Mouse (Mus musculus) intestine, embryonic 14.5 days (tissue): ENCODE results near the gene Tmem50b. TPM values are rescaled to one million over a fixed set of nuclear protein-coding genes. Genes with fewer than 3 reads are reported as not detected.

Source experiments
- ATAC-seq: fragments of 200-750 bp; cut with Nextera tagmentation; replicated peaks from 2 replicates; pipeline ENCODE4 v1.8.0; 2017; ENCODE audit warnings: low read depth, moderate number of reproducible peaks, moderate TSS enrichment, moderate library complexity; ENCODE audit not compliant: low FRiP score, low TSS enrichment
- DNase-seq: peaks from one replicate; pipeline ENCODE4 v3.0.0-alpha.2; 2018; ENCODE audit warnings: low spot score
- H3K27ac ChIP-seq: fragments of 300-500 bp; sonication (generic); 2 replicates; pipeline ENCODE4 v1.5.1; 2014; ENCODE audit warnings: low read depth, mild to moderate bottlenecking, control low read depth
- H3K27me3 ChIP-seq: fragments of 300-500 bp; sonication (generic); replicated peaks from 2 replicates; pipeline ENCODE4 v1.6.1; 2014; ENCODE audit warnings: low read length, control low read depth; ENCODE audit not compliant: control insufficient read depth, insufficient read depth
- H3K36me3 ChIP-seq: fragments of 300-500 bp; sonication (generic); 2 replicates; pipeline ENCODE4 v1.6.1; 2014; ENCODE audit warnings: low read length, control low read depth; ENCODE audit not compliant: control insufficient read depth, insufficient read depth
- H3K4me1 ChIP-seq: fragments of 300-500 bp; sonication (generic); replicated peaks from 2 replicates; pipeline ENCODE4 v1.6.1; 2014; ENCODE audit warnings: low read length, control low read depth, mixed read lengths; ENCODE audit not compliant: control insufficient read depth, insufficient read depth
- H3K4me2 ChIP-seq: fragments of 300-500 bp; sonication (generic); 2 replicates; pipeline ENCODE4 v1.6.1; 2014; ENCODE audit warnings: low read length
- H3K4me3 ChIP-seq: fragments of 300-500 bp; sonication (generic); 2 replicates; pipeline ENCODE4 v1.5.1; 2014; ENCODE audit warnings: low read depth, low read length, control low read depth, mixed read lengths
- H3K9ac ChIP-seq: fragments of 300-500 bp; sonication (generic); 2 replicates; pipeline ENCODE4 v1.6.1; 2014; ENCODE audit warnings: mild to moderate bottlenecking, low read length
- H3K9me3 ChIP-seq: fragments of 300-500 bp; sonication (generic); 2 replicates; pipeline ENCODE4 v1.6.1; 2016; ENCODE audit warnings: low read length, control low read depth; ENCODE audit not compliant: control insufficient read depth
- WGBS: fragments of 180-500 bp; shearing (Covaris S2); extraction: QIAGEN DNeasy Blood & Tissue Kit; methylation state at CpG from one replicate; pipeline ENCODE4 v1.1.7; 2014; 5-methylcytosine and 5-hydroxymethylcytosine counted together
- polyA plus RNA-seq: library from polyadenylated mRNA; unstranded; fragments of >200 nt; fragmentation: Nextera tagmentation; extraction: Ambion mirVana; gene quantifications from 2 replicates; pipeline ENCODE4 v1.2.1, GENCODE M21; 2014

Gene Tmem50b
- polyA plus RNA-seq, 1 experiment from 2014 or later = 31.1 TPM

DNA sequence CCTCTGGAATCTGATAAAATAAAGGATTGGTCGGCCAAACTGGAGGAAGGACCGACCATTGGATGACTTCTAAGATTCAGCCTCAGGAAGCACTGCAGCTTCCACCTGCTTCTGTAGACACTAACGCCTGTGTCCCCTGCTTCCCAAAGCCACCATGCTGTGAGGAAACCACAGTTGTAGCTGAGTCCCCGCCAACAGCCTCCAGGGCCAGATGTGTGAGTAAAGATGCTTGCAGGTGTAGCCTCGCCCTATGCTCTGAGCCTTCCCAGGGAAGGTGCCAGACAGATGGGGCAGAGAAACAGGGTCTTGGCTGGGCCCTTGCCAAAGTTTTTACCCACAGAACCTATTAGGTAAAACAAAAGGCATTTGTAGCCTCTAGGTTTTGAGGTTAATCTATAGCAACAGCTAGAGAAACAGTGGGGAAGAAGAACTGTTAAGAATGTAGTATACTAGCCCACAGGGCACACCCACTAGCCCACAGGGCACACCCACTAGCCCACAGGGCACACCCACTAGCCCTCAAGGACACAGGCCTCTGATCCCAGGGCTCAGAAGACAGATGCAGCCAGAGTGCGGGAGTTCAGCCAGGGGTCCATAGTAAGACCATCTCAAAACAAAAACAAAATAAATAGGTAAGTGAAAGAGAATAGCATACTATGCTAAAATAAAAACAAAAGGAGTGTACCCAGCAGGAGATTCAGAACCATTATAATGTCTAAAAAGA, 9.7 kb downstream of the Tmem50b start:
- no peak overlapping the region for H3K4me3 ChIP-seq
- WGBS = 75% methylated on average over 6 of the region's 6 CpGs
- no peak for DNase-seq
- no peaks in the 10 kb centered on the region for H3K9me3 ChIP-seq
- no peak overlapping the region for H3K9ac ChIP-seq
- H3K4me2 ChIP-seq = no peak overlapping the region
- H3K4me1 ChIP-seq = peaks cover 9% of the 10 kb centered on the region; the same call in 1 of the 2 replicates
- H3K36me3 ChIP-seq = peaks cover 7% of the 10 kb centered on the region; the same call in 1 of the 2 replicates
- H3K27ac ChIP-seq = no peak overlapping the region
- no peaks in the 10 kb centered on the region for H3K27me3 ChIP-seq
- no peak for ATAC-seq

DNA sequence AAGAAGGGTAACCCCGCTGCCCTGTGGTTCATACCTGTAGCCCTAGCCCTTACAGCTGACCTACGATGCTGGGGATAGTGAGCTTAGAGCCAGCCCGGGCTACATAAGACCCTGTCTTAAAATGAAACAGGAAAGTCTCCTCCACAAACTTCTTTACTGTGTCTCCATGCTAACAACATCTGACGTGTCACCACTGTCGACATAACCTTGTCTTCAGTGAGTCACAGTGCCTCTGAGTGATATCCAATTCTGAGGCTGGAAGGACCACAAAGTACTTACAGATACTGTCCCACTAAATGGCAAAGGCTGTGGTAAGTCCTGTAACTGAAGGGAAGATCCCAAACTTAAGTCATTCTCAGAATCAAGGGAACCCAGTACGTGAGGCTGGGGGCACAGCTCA, 11.4 kb downstream of the Tmem50b start:
- no peaks in the 10 kb centered on the region for H3K4me1 ChIP-seq
- H3K27ac ChIP-seq = no peak overlapping the region
- no peaks in the 10 kb centered on the region for H3K27me3 ChIP-seq
- no peak for ATAC-seq
- DNase-seq = no peak
- H3K9ac ChIP-seq = no peak overlapping the region
- H3K9me3 ChIP-seq = no peaks in the 10 kb centered on the region
- 89% methylated on average over 6 of the region's 6 CpGs for WGBS
- H3K4me3 ChIP-seq = no peak overlapping the region
- H3K4me2 ChIP-seq = no peak overlapping the region
- peaks cover 10% of the 10 kb centered on the region for H3K36me3 ChIP-seq

DNA sequence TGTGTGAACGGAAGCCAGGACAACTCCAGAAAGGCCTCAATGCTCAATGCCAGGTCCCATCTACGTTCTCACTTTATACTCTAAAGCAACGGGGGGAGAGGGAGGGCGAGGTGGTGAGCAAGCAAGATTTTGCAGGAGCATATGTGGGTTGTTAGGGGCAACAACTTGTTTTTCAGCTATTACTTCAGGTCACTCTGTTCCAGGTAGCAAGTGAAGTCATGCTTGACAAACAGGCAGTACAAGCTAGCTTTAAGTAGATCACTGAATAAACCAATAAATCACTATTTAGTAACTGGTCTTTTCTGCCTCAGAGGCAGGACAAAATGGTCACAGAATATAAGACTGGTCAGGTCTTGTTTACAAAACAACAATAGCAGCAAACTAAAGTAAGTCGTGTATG, 12.0 kb downstream of the Tmem50b start:
- Histone ChIP-seq H3K4me1 (no peaks in the 10 kb centered on the region), H3K9ac (no peak overlapping the region), H3K4me3 (no peak overlapping the region), H3K27ac (no peak overlapping the region), H3K4me2 (no peak overlapping the region), H3K36me3 (peaks cover 12% of the 10 kb centered on the region), H3K9me3 (no peaks in the 10 kb centered on the region), H3K27me3 (no peaks in the 10 kb centered on the region)
- ATAC-seq (no peak), DNase-seq (no peak)
- 86% methylated on average over 5 of the region's 5 CpGs for WGBS

DNA sequence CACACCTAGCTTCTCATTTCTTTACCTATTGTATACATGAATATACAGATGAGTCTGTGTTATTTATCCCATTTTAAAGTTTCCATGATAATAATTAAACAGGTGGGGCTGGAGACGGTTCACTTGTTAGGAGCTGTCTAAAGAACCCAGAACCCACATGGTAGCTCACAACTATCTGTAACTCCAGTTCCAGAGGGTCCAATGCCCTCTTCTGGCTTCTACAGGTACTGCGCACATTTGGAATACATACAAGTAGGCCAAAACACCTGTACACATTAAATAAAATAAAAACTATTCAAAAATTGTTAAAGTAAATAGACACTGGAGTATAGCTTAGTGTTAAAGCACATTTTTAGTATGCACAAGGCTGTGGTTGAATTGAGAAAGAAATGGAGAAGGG, 15.3 kb downstream of the Tmem50b start:
- Histone ChIP-seq H3K9me3 (no peaks in the 10 kb centered on the region), H3K9ac (no peak overlapping the region), H3K4me3 (no peak overlapping the region), H3K4me2 (no peak overlapping the region), H3K4me1 (no peaks in the 10 kb centered on the region), H3K36me3 (peaks cover 14% of the 10 kb centered on the region), H3K27ac (no peak overlapping the region), H3K27me3 (no peaks in the 10 kb centered on the region)
- no peak for DNase-seq
- WGBS = 71% methylated on average over 2 of the region's 2 CpGs
- no peak for ATAC-seq

DNA sequence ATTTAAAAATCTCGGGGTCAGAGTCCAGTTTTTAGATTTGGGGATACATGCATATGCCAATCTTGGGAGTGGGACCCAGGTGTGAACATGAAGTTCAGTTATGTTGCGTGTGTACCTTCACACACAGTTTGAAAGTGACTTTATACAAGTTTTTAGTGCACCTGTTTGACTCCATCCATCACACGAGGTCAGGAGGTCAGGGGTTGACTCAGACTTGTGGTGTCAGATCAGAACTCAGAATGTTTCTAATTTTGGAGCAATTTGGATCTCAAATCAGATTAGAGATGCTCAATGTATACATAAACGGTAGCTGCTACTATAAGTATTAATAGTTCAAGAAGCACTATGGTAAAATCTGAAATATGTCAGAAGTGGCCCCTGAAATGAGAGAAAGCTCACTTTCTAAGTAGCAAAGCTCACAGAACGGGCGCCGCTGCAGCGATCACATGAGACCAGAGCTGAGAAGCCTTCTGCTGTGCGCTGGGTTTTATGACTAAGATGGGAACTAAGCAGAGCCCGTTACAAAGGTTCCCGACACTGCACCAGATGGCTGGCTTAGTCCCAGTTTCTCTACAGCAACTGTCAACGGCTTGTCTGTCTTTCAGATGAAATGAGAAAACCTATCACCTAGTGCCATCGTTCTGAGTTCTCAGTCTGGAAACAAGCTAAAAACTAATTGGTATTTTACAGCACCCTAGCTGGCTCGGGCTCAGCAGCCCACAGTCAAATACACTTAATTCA, 18.4 kb downstream of the Tmem50b start:
- no peak overlapping the region for H3K27ac ChIP-seq
- WGBS = 77% methylated on average over 14 of the region's 14 CpGs
- H3K4me1 ChIP-seq = no peaks in the 10 kb centered on the region
- H3K4me3 ChIP-seq = no peak overlapping the region
- no peak overlapping the region for H3K9ac ChIP-seq
- H3K27me3 ChIP-seq = no peaks in the 10 kb centered on the region
- H3K36me3 ChIP-seq = peaks cover 8% of the 10 kb centered on the region
- H3K4me2 ChIP-seq = no peak overlapping the region
- DNase-seq (no peak), ATAC-seq (no peak)
- H3K9me3 ChIP-seq = no peaks in the 10 kb centered on the region

DNA sequence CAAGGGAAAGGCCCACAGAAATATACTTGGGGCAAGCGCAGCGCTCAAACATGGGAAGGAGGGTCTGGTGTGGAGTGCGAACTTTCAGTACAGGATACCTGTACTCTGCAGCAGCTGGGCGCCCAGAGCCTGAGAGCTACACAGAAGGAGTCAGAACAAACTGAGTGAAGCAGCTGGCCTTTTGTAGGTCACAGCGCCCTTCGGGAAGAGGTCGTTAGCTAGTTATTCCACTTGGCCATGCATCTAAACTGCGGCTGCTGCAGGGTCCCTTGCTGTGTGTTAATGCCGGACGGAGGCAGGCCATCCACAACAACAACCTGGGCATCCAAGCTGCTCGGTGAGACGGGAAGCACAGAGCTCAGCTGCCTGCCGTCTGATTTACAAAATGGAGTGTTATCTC, 22.4 kb downstream of the Tmem50b start:
- Histone ChIP-seq H3K27me3 (no peaks in the 10 kb centered on the region), H3K9ac (no peak overlapping the region), H3K4me1 (no peaks in the 10 kb centered on the region), H3K36me3 (peaks cover 3% of the 10 kb centered on the region; the same call in 1 of the 2 replicates), H3K4me3 (no peak overlapping the region), H3K27ac (no peak overlapping the region), H3K9me3 (no peaks in the 10 kb centered on the region), H3K4me2 (no peak overlapping the region)
- ATAC-seq = no peak
- DNase-seq = no peak
- WGBS = 69% methylated on average over 13 of the region's 13 CpGs

DNA sequence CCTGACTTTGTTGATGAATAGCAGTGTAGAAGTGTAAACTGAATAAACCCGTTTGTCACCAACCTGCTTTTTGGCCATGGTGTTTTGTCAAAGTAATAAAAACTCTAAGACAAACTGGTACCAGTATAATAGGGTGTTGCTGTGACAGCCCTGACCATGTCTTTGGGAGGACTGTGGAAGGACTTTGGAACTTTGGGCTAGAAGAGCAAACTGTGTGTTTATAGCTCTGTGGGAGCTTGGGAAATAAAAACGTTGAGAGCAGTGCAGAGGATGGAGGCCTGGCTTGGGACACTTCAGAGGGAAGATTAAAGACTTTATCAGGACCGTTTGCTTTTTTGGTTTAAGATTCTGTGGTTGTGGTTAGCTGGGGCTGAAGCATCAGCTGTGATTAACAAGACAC, 26.5 kb downstream of the Tmem50b start:
- no peak for ATAC-seq
- DNase-seq = no peak

DNA sequence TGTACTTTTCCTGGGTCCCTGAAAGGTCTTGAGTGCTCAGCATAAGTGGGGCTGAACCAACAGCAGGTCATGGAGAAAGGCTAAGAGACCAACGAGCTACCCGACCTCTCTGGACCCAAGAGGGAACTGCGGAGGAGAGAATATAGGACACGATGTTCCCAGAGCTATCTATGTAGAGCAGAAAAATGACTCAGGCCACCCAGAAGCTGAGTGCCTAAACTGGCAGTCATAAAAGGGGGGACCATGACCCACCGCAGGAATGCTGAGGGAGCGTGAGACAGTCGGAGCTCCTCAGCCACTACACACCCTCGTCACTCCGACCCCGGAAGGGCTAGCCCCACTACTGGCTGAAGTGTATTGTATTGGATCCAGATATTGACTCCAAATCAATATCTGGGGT, 28.6 kb downstream of the Tmem50b start:
- H3K27me3 ChIP-seq = no peaks in the 10 kb centered on the region
- 79% methylated on average over 10 of the region's 10 CpGs for WGBS
- H3K4me1 ChIP-seq = 0 out of 2 replicates have a peak, but pooled peaks cover 4% of the 10 kb centered on the region
- no peak overlapping the region for H3K27ac ChIP-seq
- peaks cover 4% of the 10 kb centered on the region; the same call in 1 of the 2 replicates for H3K36me3 ChIP-seq
- ATAC-seq (no peak), DNase-seq (no peak)
- no peaks in the 10 kb centered on the region for H3K9me3 ChIP-seq
- no peak overlapping the region for H3K4me2 ChIP-seq
- no peak overlapping the region for H3K9ac ChIP-seq
- no peak overlapping the region for H3K4me3 ChIP-seq

More for the DNA sequence above, 26.5 kb downstream of the Tmem50b start:
- 40% methylated on average over 3 of the region's 3 CpGs for WGBS
- no peak overlapping the region for H3K27ac ChIP-seq
- H3K9ac ChIP-seq = no peak overlapping the region
- H3K4me3 ChIP-seq = no peak overlapping the region
- no peaks in the 10 kb centered on the region for H3K9me3 ChIP-seq
- H3K36me3 ChIP-seq = no peaks in the 10 kb centered on the region
- H3K27me3 ChIP-seq = no peaks in the 10 kb centered on the region
- H3K4me1 ChIP-seq = no peaks in the 10 kb centered on the region
- no peak overlapping the region for H3K4me2 ChIP-seq
